Mouse (Mus musculus): ENCODE measurements at regions not wholly inside any gene's neighbourhood (a gene's known extent, or its start where the extent isn't known, plus 50 kb on each side); places are given as distances from the start of the nearest gene placed in this dataset.

DNA sequence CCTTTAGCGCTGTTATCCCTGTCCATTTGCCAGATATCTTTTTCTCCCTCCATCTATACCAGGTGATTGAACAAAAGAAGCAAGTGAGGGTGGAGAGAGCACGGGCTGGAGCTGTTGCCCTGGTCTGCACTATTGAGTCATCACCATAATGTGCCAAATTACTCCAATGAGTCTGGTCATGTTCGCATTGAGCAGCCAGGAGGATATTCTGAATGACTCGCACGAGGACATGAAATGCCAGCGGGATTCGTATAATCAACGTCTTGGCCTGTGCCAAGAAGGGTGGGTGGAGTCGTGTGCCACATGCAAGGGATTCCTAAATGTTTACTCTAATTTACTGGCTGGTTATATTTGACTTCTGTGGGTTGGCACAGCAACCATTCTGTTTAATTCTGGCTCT lies 159.7 kb upstream of the Bmp2 start:
- no peak overlapping the region for H3K4me3 ChIP-seq (ENCODE audit: low read depth, low read length)
- TF ChIP-seq CTCF (IDR thresholded peaks at IDR 0.05; ENCODE audit: low read depth) = no peak
- no peak for ATAC-seq (ENCODE audit: insufficient read depth)
- no peak overlapping the region for H3K9ac ChIP-seq
- H3K36me3 ChIP-seq (ENCODE audit: insufficient read depth) = no peaks in the 10 kb centered on the region
- no peaks in the 10 kb centered on the region for H3K4me1 ChIP-seq (ENCODE audit: insufficient read depth)
- H3K27ac ChIP-seq (ENCODE audit: low read depth) = no peak overlapping the region
- H3K27me3 ChIP-seq (ENCODE audit: insufficient read depth, low read length) = no peaks in the 10 kb centered on the region
- no peaks in the 10 kb centered on the region for H3K9me3 ChIP-seq (ENCODE audit: low read depth, low read length)
- H3K4me2 ChIP-seq = no peak overlapping the region
- 76% methylated on average over 9 of the region's 9 CpGs for WGBS
- no peak for DNase-seq

DNA sequence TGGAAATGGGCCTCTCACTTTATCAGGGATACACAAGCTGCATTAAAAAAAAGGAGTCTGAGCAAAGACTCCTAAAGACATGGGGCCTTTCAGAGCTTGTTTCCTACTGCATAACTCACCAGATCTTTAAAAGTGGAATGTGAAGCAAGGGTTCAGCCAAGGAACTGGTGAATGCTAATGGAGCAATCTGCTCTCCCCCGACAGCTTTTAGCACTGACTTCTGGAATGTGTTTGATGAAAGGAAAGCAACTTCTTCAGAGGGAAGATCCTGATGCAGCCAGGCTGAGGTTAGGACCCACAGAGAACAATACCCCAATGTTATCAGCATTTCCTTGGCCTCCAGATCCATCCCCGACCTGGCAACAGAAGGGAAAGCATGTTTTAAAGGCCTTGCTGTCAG lies 154.4 kb upstream of the Bmp2 start:
- DNase-seq = peak; percentile 38
- H3K9me3 ChIP-seq (ENCODE audit: low read depth, low read length) = no peaks in the 10 kb centered on the region
- no peak overlapping the region for H3K4me2 ChIP-seq
- no peaks in the 10 kb centered on the region for H3K36me3 ChIP-seq (ENCODE audit: insufficient read depth)
- WGBS = 15% methylated on average over 2 of the region's 2 CpGs
- TF ChIP-seq CTCF (IDR thresholded peaks at IDR 0.05; ENCODE audit: low read depth) = no peak
- no peaks in the 10 kb centered on the region for H3K27me3 ChIP-seq (ENCODE audit: insufficient read depth, low read length)
- H3K4me3 ChIP-seq (ENCODE audit: low read depth, low read length) = no peak overlapping the region
- no peak for ATAC-seq (ENCODE audit: insufficient read depth)
- H3K4me1 ChIP-seq (ENCODE audit: insufficient read depth) = no peaks in the 10 kb centered on the region
- H3K27ac ChIP-seq (ENCODE audit: low read depth) = no peak overlapping the region
- H3K9ac ChIP-seq = no peak overlapping the region

DNA sequence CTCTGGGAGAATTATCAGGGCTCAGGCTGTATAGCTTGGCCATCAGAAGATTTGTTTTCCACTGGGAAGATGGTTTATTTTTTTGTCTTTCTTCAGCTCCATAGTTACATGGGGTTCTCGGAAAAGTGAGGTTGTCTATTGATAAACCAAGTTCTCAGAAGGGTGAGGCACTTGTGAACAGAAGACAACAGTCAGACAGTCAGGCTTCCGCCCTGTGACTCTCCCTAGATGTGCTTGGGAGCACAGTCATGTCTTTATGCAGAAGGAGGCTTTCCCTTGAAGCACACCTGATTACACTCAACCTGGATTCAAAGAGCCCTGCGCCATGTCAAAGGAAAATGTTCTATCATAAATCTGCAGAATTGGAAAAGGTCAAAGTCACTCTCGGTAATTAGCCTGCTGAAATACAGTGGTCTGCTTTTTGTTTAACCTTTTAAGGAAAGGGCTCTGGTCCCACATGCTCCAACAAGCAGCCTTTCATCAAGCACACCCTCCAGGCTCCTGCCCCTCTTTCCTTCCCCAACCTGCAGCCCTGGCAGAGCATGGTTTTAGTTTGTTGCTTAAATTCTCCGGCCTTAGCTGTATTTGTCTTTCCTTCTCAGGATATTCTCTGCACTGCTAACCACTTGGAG lies 152.8 kb upstream of the Bmp2 start:
- ATAC-seq (ENCODE audit: insufficient read depth) = no peak
- Histone ChIP-seq H3K4me2 (no peak overlapping the region), H3K27me3 (ENCODE audit: insufficient read depth, low read length) (no peaks in the 10 kb centered on the region), H3K4me3 (ENCODE audit: low read depth, low read length) (no peak overlapping the region), H3K9ac (no peak overlapping the region), H3K36me3 (ENCODE audit: insufficient read depth) (no peaks in the 10 kb centered on the region), H3K27ac (ENCODE audit: low read depth) (no peak overlapping the region), H3K9me3 (ENCODE audit: low read depth, low read length) (no peaks in the 10 kb centered on the region), H3K4me1 (ENCODE audit: insufficient read depth) (no peaks in the 10 kb centered on the region)
- 54% methylated on average over 5 of the region's 5 CpGs for WGBS
- TF ChIP-seq CTCF (IDR thresholded peaks at IDR 0.05; ENCODE audit: low read depth) = no peak
- no peak for DNase-seq

DNA sequence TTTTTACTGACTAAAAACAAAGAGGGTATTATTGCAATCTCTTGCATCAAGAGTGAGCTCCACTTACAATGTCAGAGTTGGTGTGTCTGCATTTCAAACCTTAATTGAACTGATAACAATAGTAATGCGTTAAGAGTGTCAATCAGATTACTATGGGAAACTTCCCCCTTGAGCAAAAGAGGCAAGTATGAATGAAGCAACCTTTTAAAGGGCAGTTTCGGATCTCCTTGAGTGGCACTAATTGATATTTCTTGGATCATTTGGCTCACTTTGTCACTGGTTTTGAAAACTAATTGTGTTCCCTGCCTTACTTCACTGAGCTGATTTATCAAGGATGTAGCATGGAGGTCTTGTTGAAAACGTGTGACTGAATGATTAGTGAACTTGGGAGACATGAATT lies 151.0 kb upstream of the Bmp2 start:
- H3K4me2 ChIP-seq = no peak overlapping the region
- no peaks in the 10 kb centered on the region for H3K9me3 ChIP-seq (ENCODE audit: low read depth, low read length)
- 51% methylated on average over 3 of the region's 3 CpGs for WGBS
- H3K4me3 ChIP-seq (ENCODE audit: low read depth, low read length) = no peak overlapping the region
- H3K27me3 ChIP-seq (ENCODE audit: insufficient read depth, low read length) = no peaks in the 10 kb centered on the region
- DNase-seq = no peak
- H3K36me3 ChIP-seq (ENCODE audit: insufficient read depth) = no peaks in the 10 kb centered on the region
- ATAC-seq (ENCODE audit: insufficient read depth) = no peak
- H3K4me1 ChIP-seq (ENCODE audit: insufficient read depth) = no peaks in the 10 kb centered on the region
- H3K27ac ChIP-seq (ENCODE audit: low read depth) = no peak overlapping the region
- no peak for TF ChIP-seq CTCF (IDR thresholded peaks at IDR 0.05; ENCODE audit: low read depth)
- H3K9ac ChIP-seq = no peak overlapping the region

DNA sequence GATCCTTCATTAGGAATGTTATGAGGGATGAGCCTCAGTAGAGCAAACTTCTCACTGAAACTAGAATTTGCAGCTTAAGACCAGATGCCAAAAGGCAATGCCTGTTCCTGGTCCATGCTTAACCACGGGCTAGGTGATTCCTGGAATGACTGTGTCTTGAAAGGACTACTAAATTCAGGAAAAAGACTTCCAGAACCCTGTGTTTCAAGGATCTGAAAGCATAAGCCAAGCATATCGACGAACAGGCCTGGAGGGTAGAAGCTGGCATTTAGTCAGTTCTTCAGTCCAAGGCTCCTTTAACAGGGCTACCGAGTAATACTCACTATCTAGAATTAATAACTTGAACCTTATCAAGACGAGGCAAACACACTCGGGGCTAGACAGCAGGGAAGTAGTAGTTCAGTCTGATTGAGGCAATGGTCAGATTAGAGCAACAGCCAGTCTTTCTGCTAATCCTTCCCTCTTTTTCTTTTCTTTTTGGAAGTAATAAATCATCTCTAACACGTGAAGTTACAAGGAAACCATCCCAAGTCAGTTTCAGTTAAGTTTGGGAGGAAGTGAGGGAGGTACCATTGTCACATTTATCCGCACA lies 134.9 kb upstream of the Bmp2 start:
- Histone ChIP-seq H3K27me3 (ENCODE audit: insufficient read depth, low read length) (no peaks in the 10 kb centered on the region), H3K9ac (no peak overlapping the region), H3K36me3 (ENCODE audit: insufficient read depth) (no peaks in the 10 kb centered on the region), H3K9me3 (ENCODE audit: low read depth, low read length) (no peaks in the 10 kb centered on the region), H3K4me3 (ENCODE audit: low read depth, low read length) (no peak overlapping the region), H3K4me2 (no peak overlapping the region), H3K4me1 (ENCODE audit: insufficient read depth) (no peaks in the 10 kb centered on the region), H3K27ac (ENCODE audit: low read depth) (no peak overlapping the region)
- DNase-seq (no peak), ATAC-seq (ENCODE audit: insufficient read depth) (no peak)
- WGBS = 62% methylated on average over 8 of the region's 8 CpGs
- TF ChIP-seq CTCF (IDR thresholded peaks at IDR 0.05; ENCODE audit: low read depth) = no peak

DNA sequence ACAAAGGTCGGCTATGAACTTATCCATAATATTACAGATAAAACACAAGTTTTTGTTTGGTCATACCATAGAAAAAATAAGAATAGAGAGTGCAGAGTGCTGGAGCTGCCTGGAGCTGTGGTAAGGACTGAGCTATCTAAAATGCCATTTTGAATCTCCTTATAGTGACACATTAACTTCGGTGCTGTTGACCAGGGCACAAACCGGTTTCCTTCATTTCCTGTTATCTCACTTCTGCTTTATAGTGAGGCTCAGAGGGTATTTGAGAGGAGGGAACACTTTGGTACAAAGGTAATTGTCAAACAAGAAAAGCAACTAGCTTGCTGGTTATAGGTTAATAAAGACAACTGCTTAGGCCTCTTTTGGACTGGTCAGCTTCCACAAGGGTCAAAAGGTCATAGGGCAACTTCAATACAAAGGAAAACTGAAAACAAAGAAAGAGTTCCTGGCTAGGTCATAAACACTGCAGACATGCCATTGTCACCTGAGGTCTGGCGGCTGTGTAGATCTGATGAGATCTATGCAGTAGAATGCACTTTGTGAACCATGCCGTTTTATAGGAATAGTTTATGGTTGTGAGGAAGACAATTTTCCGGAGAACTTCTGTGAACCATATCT lies 132.2 kb upstream of the Bmp2 start:
- no peaks in the 10 kb centered on the region for H3K36me3 ChIP-seq (ENCODE audit: insufficient read depth)
- H3K9ac ChIP-seq = no peak overlapping the region
- ATAC-seq (ENCODE audit: insufficient read depth) (peak; percentile 21; the same call in 1 of the 2 replicates), DNase-seq (no peak)
- no peak overlapping the region for H3K4me2 ChIP-seq
- no peak overlapping the region for H3K4me3 ChIP-seq (ENCODE audit: low read depth, low read length)
- no peaks in the 10 kb centered on the region for H3K9me3 ChIP-seq (ENCODE audit: low read depth, low read length)
- no peak overlapping the region for H3K27ac ChIP-seq (ENCODE audit: low read depth)
- no peaks in the 10 kb centered on the region for H3K4me1 ChIP-seq (ENCODE audit: insufficient read depth)
- no peaks in the 10 kb centered on the region for H3K27me3 ChIP-seq (ENCODE audit: insufficient read depth, low read length)
- 74% methylated on average over 6 of the region's 6 CpGs for WGBS
- no peak for TF ChIP-seq CTCF (IDR thresholded peaks at IDR 0.05; ENCODE audit: low read depth)

DNA sequence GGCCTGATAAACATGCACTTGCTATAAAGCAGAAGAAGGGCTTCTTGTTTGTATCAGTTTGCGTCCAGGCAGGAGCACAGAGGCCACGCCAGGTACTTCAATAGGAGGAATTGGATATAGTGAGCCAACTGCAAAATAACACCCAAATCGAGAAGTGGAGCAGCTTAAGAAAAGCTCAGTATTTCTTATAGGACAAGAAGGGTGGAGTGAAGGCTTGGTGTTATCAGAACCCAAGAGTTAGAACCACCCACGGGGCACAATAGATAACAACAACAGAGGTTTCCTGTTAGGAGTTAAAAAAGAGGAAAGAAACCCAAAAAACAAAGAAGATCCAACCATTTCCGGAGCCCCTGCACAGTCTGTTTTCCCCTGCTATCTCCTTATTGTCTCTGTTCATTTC lies 126.4 kb upstream of the Bmp2 start:
- WGBS = 61% methylated on average over 5 of the region's 5 CpGs
- ATAC-seq (ENCODE audit: insufficient read depth) (no peak), DNase-seq (no peak)
- Histone ChIP-seq H3K27me3 (ENCODE audit: insufficient read depth, low read length) (no peaks in the 10 kb centered on the region), H3K9ac (no peak overlapping the region), H3K36me3 (ENCODE audit: insufficient read depth) (no peaks in the 10 kb centered on the region), H3K4me1 (ENCODE audit: insufficient read depth) (no peaks in the 10 kb centered on the region), H3K4me2 (no peak overlapping the region), H3K9me3 (ENCODE audit: low read depth, low read length) (no peaks in the 10 kb centered on the region), H3K4me3 (ENCODE audit: low read depth, low read length) (no peak overlapping the region), H3K27ac (ENCODE audit: low read depth) (no peak overlapping the region)
- no peak for TF ChIP-seq CTCF (IDR thresholded peaks at IDR 0.05; ENCODE audit: low read depth)

Data from lung, embryonic 14.5 days (tissue).